Mouse (Mus musculus): ENCODE measurements at regions not wholly inside any gene's neighbourhood (a gene's known extent, or its start where the extent isn't known, plus 50 kb on each side); places are given as distances from the start of the nearest gene placed in this dataset.
A peak's percentile ranks its signal among the peaks of the same experiment; 100 is the strongest.

DNA sequence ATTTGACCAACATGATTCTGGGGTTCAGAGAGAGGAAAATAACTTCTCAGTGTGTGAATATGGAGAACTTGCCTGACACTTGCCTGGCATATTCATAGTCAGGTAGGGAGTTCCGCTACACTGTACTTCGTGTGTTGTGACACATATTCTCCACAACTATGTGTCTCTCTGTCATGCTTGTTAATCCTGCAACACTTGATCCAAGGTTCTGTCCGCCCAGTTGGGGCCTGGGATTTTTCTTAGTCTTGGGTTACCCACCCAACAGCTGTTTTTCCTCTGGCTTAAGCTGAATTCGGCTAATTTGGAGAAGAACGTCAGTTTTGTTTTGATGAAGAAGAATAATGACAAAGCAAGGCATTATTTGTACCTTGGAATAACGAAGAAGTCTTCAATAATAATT lies 168.8 kb upstream of the Tnp1 start:
- no peak for DNase-seq

DNA sequence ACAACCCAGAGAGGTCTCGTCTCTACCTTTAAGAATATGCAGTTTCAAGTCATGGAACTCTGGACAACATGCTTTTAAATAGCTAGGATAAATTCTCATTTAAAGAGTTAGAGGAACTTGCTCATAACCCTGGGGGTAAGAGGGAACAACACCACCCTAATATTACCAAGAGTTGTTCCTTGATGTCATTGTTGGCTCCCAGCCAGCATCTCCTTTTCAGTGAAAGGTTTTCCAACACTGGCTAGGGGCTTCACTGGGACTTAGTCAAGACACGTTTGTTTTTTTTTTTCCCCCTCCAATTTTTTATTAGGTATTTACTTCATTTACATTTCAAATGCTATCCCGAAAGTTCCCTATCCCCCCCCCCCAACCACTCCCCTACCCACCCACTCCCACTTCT lies 163.1 kb upstream of the Tnp1 start:
- no peak for DNase-seq

DNA sequence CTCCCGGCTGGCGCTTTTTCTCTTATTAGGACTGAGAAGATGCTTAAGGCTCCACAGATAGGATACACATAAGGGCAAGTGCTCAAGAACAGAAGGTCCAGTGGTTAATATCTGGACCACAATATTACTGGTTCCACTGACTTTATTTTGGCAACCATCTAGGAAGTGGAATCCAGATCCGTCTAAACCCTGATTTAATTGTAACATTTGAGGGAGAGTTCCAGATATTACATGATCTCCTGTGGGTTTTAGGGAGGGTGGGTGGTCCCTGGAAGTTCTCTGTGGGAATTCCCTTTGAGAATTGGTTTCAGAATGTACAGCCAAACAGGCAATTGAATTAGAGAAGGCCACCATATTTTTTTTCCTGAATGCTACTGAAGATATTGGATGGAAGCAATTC lies 161.4 kb upstream of the Tnp1 start:
- no peak for DNase-seq

DNA sequence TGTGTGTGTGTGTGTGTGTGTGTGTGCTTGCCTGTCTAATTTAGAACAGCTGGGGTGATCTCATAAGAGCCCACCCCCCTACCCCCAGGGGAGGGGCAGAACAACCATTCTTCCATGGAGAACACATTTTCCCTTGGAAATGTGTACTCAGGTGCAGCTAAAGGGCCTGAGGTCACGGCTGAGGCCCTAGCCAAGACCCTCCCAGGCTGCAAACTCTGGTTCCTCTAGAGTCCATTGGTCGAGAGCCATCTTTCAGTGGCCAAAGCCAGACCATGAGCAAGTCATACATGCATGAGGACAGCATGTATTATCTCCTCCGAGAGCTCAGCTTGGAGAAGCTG lies 154.9 kb upstream of the Tnp1 start:
- DNase-seq, result no peak

DNA sequence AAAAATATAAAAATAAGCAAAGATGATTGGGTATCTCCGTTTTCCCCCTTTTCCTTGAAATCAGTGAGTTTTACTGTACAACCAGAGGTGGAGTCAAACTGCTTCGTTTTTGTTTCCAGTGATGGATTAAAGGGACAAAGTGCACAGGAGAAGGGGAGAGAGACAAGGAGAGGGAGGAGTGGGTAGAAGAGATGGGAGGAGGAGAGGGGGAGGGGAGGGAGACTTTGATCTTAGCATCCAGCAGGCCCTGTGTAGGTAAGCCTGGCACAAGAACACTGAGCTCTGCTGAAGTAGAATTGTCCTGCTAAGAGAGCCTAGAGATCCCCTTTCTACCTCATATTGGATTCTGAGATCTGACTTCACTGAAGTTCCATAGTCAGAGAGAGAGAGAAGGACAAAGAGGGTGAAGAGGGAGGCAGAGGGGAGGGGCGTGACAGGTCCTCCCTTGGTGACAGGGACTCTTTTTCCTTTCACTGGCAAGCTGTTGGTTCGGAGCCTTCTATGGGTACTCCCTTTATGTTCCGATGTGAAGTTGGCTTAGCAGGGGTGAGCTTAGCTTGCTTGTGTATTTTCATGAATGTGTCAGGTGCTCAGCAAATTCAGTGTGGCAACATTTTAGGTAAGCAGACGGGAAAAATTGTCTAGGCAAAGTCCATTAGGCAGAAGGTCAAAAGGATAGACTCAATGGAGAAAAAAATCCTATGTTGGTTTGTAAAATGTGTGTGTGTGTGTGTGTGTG lies 154.4 kb upstream of the Tnp1 start:
- DNase-seq, result no peak

DNA sequence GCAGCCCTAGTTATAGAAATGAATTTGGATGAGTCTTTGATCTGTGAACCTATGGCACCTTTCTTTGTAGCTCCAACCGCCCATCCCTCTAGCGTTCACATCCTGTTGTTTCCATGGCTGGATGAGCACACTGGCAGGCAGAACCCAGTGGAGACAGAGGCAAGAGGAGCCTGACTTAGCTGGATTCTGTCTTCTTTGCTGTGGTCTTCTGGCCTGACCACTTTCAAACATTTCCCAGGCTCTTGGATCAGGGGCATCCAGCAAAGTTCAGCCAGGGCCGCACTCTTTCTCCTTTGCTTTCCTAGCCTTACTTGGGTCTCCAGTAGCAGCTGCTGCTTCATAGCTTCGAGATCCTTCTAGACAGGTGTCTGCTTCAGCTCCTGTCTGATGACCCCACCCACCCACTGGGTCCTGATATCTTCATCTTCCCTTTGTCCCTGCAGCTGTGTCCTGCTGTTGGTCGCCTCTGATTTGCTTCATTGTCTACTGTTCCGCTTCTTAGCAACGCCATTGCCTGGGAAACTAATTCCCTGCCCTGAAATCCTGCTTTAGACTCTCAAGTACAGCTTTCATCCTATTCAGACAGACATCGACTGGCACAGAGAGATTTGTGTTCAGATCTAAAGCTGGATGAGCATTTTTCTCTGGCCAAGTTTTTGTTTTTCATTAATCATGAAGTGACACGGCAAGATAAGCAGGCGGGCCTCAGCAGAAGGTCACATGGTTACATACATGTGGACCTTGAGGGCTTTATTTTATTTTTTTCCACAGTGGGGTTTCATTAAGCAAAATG lies 153.6 kb upstream of the Tnp1 start:
- DNase-seq, result no peak

DNA sequence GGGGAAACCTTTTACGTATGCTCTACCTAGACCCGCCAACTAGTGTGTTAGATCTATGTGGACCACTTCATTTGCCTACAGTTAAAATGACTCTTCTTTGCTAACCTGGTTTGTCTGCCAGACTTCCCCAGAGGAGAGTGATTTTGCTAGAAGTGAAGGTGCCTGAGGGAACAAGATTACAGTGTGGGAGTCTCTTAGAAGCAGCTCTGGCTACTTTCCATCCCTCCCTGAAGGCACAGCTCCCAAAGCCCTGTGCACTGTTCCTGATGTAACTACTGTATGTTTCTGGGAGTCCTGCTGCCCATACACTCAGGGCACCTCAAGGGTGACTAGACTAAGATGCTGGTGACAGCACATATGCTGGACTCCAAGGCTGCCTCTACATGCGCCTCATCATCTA lies 144.5 kb upstream of the Tnp1 start:
- DNase-seq, result no peak

DNA sequence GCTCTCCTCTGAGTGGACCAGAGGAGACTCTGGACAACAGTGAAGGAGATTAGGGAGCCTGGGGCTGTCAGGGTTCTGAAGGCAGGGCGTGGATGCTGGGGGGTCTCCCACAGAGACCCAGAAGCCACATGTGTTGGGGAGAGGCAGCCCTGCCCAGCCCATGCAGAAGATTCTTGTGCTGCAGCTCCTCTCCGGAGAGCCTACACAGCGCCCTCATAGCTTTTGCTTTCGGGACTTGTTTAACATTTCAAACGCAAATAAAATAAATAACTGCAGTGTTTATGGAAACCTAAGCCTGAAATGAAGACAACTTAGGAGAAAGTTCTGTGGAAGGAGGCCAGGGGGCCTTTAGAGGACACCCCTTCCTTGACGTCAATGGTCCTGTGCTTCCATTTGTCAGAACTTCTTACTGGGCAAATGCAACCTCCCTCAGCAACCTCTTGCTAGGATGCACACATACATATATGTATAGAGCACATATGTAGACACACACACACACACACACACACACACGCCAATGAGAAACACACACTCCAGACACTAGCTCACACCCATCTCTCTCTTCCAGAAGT lies 143.8 kb upstream of the Tnp1 start:
- DNase-seq, result no peak

DNA sequence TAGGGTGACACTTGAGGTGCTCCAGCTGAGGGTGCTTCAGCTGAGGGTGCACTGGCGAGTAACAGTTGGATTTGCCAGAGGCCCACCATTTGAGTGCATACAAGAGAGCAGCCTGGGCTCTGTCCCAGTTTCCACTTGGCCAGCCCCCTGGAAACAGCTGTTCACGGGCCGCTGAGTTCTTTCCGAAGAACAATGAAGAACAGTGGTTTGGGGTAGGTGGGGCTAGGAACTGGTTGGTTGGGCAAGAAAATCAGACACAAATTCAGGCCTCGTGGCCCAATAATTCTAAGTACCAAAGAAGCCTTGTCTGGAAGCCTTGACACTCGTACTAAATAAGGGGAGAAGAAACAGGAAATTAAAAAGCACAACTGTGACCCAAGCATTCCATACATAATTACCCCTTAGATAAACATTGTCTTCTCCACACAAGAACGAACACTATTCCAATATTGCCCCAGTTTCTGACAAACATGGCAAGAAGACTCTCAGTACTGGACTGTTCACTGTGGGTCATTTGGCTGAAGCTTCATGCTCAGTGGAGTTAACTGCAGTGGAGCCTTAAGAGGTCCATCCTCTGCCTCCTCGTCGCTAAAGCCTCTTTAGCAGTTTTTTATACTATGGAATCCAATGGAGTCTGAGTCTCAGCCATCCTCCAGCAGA lies 137.9 kb upstream of the Tnp1 start:
- DNase-seq, result no peak

DNA sequence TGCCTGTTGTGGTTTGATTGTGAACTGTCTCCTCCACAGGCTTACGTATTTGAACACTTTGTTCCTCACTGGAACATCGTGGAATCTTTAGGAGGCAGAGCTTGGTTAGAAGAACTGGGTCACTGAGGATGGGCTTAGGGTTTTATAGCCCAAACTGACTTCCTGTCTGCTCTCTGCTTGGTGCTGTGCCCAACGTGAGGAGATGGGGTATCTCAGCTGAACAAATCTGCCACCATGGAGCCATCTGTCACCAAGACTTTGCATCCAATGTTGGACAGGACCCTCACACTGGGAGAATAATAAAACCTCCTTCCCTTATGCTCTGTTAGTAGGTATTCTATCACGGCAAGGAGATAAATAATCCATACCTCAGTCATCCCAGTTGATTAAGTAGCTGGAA lies 134.2 kb upstream of the Tnp1 start:
- no peak for DNase-seq

DNA sequence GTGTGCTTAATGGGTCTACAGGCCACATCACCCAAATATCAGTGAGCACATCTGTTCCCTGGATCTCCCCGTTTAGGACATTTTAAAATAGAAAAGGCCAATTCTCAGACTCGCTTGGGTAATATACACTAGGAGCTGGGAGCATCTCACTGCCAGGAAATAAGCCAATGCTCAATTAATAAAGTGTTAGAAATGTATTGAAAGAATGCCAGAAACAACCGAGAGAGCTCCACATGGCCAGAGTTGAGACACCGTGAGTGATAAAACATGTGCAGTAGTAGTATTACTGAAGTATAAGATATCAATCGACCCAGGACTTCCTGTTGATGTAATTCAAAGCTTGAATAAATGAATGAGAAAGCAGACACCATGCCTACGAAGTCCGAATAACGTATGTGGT lies 127.1 kb upstream of the Tnp1 start:
- no peak for DNase-seq

DNA sequence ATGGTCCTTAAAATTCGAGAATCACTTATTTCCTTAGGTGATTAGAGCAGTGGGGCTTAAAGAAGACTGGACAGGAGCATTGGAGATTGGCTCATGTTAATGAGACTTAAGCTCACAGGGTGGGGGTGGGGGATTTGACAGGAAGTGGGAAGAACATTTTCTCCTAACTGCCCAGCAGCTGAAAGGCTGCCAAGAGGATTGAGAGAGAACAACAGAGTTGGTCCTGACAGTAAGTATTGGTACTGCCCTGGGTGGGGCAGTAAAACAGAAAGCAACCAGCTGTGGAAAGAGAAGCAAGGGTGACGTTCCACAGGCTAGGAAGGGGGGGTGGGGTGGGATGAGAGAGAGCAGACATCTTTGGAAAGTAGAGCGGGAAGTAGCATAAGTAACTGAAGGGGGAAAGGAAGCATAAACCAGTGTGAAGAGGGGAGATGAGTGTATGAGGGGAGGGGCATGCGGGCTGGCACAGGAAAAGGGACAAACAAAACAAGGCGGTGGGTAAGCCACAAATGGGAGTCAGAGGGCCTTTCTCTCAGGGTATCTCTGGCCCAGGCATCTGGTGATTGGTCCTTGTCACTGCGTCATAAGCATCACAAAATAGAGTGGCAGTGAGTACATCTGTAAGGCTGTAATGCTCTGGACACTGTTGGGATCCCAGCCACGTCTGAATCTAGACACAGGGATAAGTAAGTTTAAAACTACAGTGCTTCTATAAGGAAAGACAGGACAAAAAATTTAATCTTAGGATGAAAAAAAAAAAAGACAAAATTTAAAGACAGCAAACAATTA lies 125.0 kb upstream of the Tnp1 start:
- no peak for DNase-seq

DNA sequence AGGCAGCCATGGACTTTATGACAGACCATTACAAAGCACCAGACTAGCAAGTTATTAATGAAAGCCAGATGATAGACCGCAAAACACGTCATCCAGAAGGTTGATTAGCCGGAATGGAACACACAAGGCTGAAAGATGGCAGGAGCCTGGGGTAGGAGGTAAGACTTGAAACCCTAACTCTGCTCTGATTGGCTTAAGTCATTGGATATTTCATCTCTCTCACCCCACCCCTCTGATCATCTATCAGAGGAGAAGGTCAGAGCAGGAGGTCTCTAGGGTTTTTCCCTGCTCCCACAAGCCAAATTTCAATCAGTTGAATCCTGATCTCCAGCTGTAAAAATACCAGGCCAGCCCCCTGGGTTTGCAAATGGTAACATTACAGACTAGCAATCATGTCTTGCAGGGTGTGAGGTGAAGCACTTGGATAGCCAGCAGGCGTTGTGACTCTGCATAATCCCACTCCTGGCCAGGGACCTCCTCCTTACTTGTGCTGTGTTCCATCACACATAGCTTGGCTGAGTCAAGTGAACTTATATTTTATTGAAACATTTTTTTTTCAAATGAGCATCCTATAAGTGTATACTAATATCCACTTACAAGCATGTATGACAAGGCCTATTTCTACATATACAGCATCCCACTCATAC lies 114.6 kb upstream of the Tnp1 start:
- no peak for DNase-seq

DNA sequence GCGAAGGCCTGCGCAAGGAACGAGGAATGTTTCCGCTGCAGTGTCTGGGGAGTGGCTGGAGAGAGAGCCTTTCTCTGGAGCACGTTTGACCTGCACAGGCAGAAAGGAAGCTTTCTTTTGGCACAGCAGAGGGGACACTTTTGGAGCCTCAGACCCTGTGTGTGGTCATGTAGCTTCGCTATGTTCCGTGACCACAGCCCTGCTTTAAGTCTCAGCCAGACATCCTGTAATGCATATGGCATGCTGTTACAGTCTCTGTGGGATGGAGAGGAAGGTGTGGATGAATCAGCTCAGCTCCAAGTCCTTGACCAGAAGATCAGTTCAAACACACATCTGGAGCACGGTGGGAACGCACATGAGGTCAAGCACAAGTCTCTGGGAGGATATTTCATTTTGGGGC lies 107.3 kb upstream of the Tnp1 start:
- no peak for DNase-seq

DNA sequence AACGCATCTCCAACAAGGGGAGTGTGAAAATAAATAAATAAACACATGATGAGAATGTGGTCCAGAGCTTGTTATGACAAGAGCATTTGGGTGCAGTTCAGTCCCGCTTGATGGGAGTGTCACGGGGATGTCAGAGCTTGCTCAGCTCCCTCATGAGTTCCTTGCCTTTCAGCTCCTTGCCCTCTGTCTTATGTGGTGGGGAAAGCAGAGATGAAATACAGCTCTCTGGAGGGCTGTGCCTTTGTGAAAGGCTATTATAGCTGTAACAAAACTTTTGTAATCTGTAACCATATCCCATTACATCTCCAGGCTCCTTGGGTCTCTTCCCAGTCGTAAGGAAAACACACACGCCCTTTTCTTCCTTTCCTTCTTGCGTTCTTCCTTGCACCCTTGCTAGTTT lies 103.0 kb upstream of the Tnp1 start:
- DNase-seq, result no peak

DNA sequence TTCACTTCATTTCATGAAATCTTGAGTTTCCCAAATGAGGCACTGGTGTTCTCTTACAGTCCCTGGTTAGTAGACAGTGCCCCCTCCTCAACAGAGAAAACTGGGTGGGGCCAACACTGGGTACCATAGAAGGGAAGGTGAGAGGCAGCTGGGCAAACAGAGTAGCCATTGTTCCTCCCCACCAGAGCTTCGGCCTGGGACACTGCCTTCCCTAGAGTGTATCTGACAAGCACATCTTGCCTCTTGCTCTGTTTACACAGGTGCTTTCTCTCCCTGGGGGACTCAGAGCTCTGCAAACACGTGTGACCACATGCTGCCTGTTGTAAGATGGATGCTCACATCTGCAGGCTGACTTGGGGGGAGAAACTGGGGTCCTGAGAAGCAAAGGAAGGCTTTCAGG lies 100.8 kb upstream of the Tnp1 start:
- DNase-seq, result no peak

DNA sequence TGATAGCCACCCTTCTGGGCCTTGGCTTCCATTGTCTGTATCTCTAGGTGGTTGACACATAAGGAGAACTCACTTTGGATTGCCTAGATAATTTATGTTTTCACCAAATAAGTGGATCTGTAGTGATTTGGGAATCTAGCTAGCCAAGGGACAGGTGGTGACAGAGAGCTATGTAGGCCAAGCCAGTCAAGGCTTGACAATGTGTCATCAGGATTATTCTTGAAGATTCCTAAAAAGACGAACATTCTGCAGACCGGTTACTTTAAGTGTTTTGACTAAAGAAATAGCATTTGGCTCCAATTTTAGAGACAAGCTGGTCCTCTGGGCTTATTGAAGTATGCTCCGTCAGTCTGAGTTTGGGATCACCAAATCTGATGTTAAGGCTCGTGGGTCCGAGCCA lies 100.1 kb upstream of the Tnp1 start:
- no peak for DNase-seq

DNA sequence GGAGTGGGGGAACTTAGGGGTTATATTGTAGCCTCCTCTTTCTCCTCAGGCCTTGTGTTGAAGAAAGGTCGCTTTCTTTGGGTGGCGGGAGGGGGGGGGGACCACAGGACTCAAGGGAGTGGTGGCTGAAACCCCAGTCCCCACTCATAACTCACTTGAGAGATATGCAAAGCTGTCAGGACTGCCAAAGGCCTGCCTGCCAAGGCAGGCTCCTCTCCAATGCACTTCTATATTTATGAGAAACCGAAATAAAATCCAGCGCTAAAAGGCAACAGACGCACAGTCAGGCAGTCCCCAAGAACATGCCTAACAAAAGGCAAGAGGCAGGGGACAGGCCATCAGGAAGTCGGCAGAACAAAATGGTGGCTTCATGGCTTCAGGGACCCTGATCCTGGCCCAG lies 97.4 kb upstream of the Tnp1 start:
- peak; percentile 24 for DNase-seq

DNA sequence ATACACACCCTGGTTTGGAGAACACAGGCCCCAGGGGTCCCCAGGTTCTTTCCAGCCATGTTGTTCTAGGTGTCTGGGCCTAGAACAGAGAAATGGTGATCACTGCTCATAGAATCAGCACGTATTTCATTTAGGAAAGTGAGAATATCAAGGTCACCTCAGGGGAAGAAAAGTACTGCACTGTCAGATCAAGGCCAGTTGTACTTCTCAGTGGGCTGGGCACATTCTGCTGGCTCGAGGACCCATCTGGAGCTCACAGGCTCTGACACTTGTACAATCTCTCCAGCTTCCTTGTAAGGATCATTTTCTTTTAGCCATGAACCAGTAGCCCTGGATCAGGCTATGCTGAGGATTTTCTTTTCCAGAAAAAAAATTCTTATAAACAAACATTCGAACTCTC lies 97.0 kb upstream of the Tnp1 start:
- DNase-seq, result no peak

DNA sequence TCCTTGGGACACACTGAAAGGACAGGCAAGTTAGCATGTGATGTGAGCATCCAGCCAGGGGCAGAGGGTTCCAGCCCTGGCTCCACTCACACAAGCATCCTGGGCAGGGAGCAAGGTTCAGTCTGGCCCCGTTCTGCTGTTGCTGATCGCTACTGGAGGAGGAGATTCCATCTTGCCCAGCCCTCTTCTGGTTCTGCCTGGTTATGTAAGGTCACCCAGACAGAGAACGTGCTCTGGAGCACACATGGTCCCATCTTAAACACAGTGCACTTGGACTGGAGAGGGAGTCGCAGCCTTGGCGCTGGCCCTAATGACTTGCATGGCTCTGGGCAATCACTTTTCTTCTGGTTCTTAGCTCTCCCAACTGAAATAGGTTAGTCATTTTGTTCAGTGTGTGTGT lies 96.2 kb upstream of the Tnp1 start:
- no peak for DNase-seq

DNA sequence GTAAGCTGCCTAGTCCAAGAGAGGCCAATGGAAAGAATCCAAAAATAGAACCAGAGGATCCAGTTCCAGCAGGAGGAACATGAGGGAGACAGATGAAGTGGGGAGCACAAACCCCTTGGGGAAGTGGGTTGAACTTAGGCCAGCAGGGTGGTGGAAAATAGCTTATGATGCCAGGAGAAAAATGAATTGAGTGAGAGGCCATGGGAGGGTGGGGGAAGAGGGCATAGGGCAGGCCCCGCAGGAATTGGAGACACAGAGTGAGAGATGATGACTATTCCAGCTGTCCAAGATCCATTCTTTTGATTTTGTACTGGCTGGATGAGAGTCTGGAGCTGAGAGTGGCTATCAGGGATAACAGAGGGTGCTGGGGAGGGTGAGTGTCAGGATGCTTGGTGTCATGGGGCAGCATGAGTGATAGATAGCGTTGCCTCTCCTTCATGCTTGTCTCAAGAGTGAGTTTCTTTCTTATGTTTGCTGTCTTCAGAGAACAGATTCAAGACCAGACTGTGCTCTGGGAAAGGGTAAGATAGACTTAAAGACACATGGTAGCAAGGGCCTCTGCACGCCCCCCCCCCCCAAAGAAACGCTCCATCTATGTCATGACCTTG lies 90.3 kb upstream of the Tnp1 start:
- no peak for DNase-seq

Measured in right cerebral cortex, postnatal 25 days (tissue).